In genomic region chr14:99044096-99044495, GRCm38 (mm10) we compare ENCODE assay signal across 9 mouse cellular contexts. TPM values are rescaled to one million over a fixed set of nuclear protein-coding genes. Genes with fewer than 3 reads are reported as not detected.
A peak's percentile ranks its signal among the peaks of the same experiment; 100 is the strongest.
DNase-seq lines count a peak whose midpoint lies in the region; ATAC-seq and TF ChIP-seq lines count a peak whose summit lies in the region.
"Had no signal": no experiment of that assay in that cellular context is flagged by ENCODE, and none has a peak within 500 bp of the region (broad histone marks: within the 10 kb centered on the region; RNA-seq: fewer than 3 reads in every experiment).

No protein-coding gene starts in this region.

- no peak for TF ChIP-seq EP300 in heart, adult 2 months (IDR thresholded peaks at IDR 0.05; ENCODE audit: insufficient read depth, low read depth, low read length)

- intact Hi-C loops in heart, adult 2 months (cut with DNase I), result no loop called here

- no peak for ATAC-seq in forebrain, embryonic 16.5 days
- no peak for ATAC-seq in liver, embryonic 16.5 days (ENCODE audit: low read depth)

- TF ChIP-seq POLR2A in heart, adult 2 months (IDR thresholded peaks at IDR 0.05; ENCODE audit: insufficient read depth, low read depth, low read length), result no peak

- DNase-seq in heart, adult 11 months, result peak; percentile 84
- no peak for DNase-seq in heart, adult 2 months
- DNase-seq in ES-E14 (ENCODE audit: low read depth, low spot score), result no peak
- no peak for DNase-seq in spleen, postnatal 10 days (ENCODE audit: low spot score in 2 of 2)
- DNase-seq in B cell, adult 2 months, result no peak
- DNase-seq in kidney, postnatal 14 days, result no peak
- DNase-seq: right cerebral cortex, adult 18-20 months had no signal

- 46% methylated on average over 10 of the region's 10 CpGs for WGBS in heart, adult 2 months
- 31% methylated on average over 10 of the region's 10 CpGs for whole genome bisulfite sequencing in forebrain, embryonic 16.5 days
- 37% methylated on average over 10 of the region's 10 CpGs for WGBS in liver, embryonic 16.5 days (ENCODE audit: insufficient replicate concordance)

- H3K9ac ChIP-seq in heart, adult 2 months (ENCODE audit: low read depth, low read length), result no peak overlapping the region
- H3K9ac ChIP-seq in ES-E14 (ENCODE audit: insufficient read depth, low read depth, low read length, poor library complexity, severe bottlenecking), result no peak overlapping the region
- H3K9ac ChIP-seq in forebrain, embryonic 16.5 days (replicated peaks; ENCODE audit: low read depth, low read length), result peak overlapping the region; percentile 22; the same call in 1 of the 2 replicates
- peak overlapping the region; percentile 95 for H3K9ac ChIP-seq in liver, embryonic 16.5 days (ENCODE audit: low read depth, low read length)

- H3K36me3 ChIP-seq in heart, adult 2 months (ENCODE audit: control insufficient read depth, insufficient read depth, low read length), result peaks cover 8% of the 10 kb centered on the region
- no peaks in the 10 kb centered on the region; the same call in none of the 2 replicates for H3K36me3 ChIP-seq in ES-E14 (ENCODE audit: control insufficient read depth, insufficient read depth, low read length, poor library complexity, severe bottlenecking)
- no peaks in the 10 kb centered on the region for H3K36me3 ChIP-seq in forebrain, embryonic 16.5 days (ENCODE audit: control insufficient read depth, insufficient read depth)
- H3K36me3 ChIP-seq in liver, embryonic 16.5 days (ENCODE audit: control insufficient read depth, insufficient read depth), result no peaks in the 10 kb centered on the region

- H3K4me2 ChIP-seq in forebrain, embryonic 16.5 days (ENCODE audit: low read length), result peak overlapping the region; percentile 75
- peak overlapping the region; percentile 81 for H3K4me2 ChIP-seq in liver, embryonic 16.5 days (ENCODE audit: low read depth, low read length)

- in situ Hi-C loops in ES-E14 (cut with MboI; ENCODE audit: low sequenced_read_pairs in 2 of 2, unreplicated experiment in 2 of 2), result no loop called here

- H3K4me3 ChIP-seq in heart, adult 2 months, result no peak overlapping the region
- H3K4me3 ChIP-seq in ES-E14 (ENCODE audit: insufficient read depth in 1 of 2, low read depth in 1 of 2, low read length in 2 of 2, poor library complexity in 1 of 2, severe bottlenecking in 1 of 2), result peak overlapping the region; percentile 19 to 99; a peak in 2 of 4 replicates
- peak overlapping the region; percentile 13 for H3K4me3 ChIP-seq in forebrain, embryonic 16.5 days (replicated peaks; ENCODE audit: low read length)
- peak overlapping the region; percentile 99 for H3K4me3 ChIP-seq in liver, embryonic 16.5 days (ENCODE audit: low read depth, low read length)

- no peak overlapping the region for H3K27ac ChIP-seq in heart, adult 2 months
- no peak overlapping the region for H3K27ac ChIP-seq in ES-E14 (ENCODE audit: insufficient read depth, low read depth, low read length, poor library complexity, severe bottlenecking)
- no peak overlapping the region for H3K27ac ChIP-seq in forebrain, embryonic 16.5 days (ENCODE audit: low read length)
- H3K27ac ChIP-seq in liver, embryonic 16.5 days (ENCODE audit: low read length), result peak overlapping the region; percentile 27; the same call in 1 of the 2 replicates

- no peak for TF ChIP-seq CTCF in heart, adult 2 months (IDR thresholded peaks at IDR 0.05)

- peaks cover 4% of the 10 kb centered on the region for H3K79me2 ChIP-seq in heart, adult 2 months (replicated peaks; ENCODE audit: control insufficient read depth, insufficient read depth, low read length)

- no peaks in the 10 kb centered on the region for H3K9me3 ChIP-seq in ES-E14 (ENCODE audit: control insufficient read depth, insufficient read depth, low read depth, low read length)
- no peaks in the 10 kb centered on the region for H3K9me3 ChIP-seq in forebrain, embryonic 16.5 days (ENCODE audit: control insufficient read depth, low read length)
- no peaks in the 10 kb centered on the region for H3K9me3 ChIP-seq in liver, embryonic 16.5 days (replicated peaks; ENCODE audit: control insufficient read depth, low read length)

- no peaks in the 10 kb centered on the region for H3K27me3 ChIP-seq in heart, adult 2 months (ENCODE audit: control insufficient read depth, insufficient read depth, low read length)
- no peaks in the 10 kb centered on the region for H3K27me3 ChIP-seq in forebrain, embryonic 16.5 days (replicated peaks; ENCODE audit: control insufficient read depth, insufficient read depth, low read length)
- H3K27me3 ChIP-seq in liver, embryonic 16.5 days (ENCODE audit: control insufficient read depth, insufficient read depth, low read depth, low read length), result no peaks in the 10 kb centered on the region

- H3K4me1 ChIP-seq in heart, adult 2 months (ENCODE audit: control insufficient read depth, insufficient read depth, low read length), result peaks cover 8% of the 10 kb centered on the region
- peaks cover 6 to 9% of the 10 kb centered on the region in 2 experiments for H3K4me1 ChIP-seq in ES-E14 (ENCODE audit: control insufficient read depth in 2 of 2, insufficient read depth in 2 of 2, low read length in 2 of 2, poor library complexity in 1 of 2)
- peaks cover 19% of the 10 kb centered on the region for H3K4me1 ChIP-seq in forebrain, embryonic 16.5 days (replicated peaks; ENCODE audit: control insufficient read depth, insufficient read depth, low read length)
- peaks cover 34% of the 10 kb centered on the region for H3K4me1 ChIP-seq in liver, embryonic 16.5 days (ENCODE audit: control insufficient read depth, low read depth, low read length)

TF ChIP-seq in ES-E14, 5 proteins besides CTCF, POLR2A, EP300 and RAD21:
- TF ChIP-seq CHD2 (IDR thresholded peaks at IDR 0.05; ENCODE audit: low read depth, low read length) (no peak), ZNF384 (IDR thresholded peaks at IDR 0.05; ENCODE audit: low read depth, low read length) (no peak)

RNA-seq across cellular contexts. Expression of gene Mzt1, which starts 1.8 kb away (rescaled TPM):
- 10 to 100 TPM; 38.2 to 42.3 TPM for total RNA-seq in heart, adult 2 months (2021)
- polyA plus RNA-seq in heart, adult 2 months (2012; rRNA removed), result 18.8 and 42.9 TPM in 2 replicates
- total RNA-seq in ES-E14 (2012; rRNA removed), result 18.5 and 20.3 TPM in 2 replicates
- 120 and 124 TPM in 2 replicates for polyA plus RNA-seq in forebrain, embryonic 16.5 days (2015; fragmentation: Nextera tagmentation; extraction: Ambion mirVana)
- 45.7 and 52.1 TPM in 2 replicates for polyA plus RNA-seq in liver, embryonic 16.5 days (2015; fragmentation: Nextera tagmentation; extraction: Ambion mirVana)

RNA-seq across cellular contexts. Expression of gene Bora, which starts 1.9 kb away (rescaled TPM):
- under 1 TPM; 0.73 to 0.82 TPM for total RNA-seq in heart, adult 2 months (2021)
- polyA plus RNA-seq in heart, adult 2 months (2012; rRNA removed), result 0.47 TPM in 2 replicates
- total RNA-seq in ES-E14 (2012; rRNA removed), result 18.0 and 29.3 TPM in 2 replicates
- 21.2 TPM in 2 replicates for polyA plus RNA-seq in forebrain, embryonic 16.5 days (2015; fragmentation: Nextera tagmentation; extraction: Ambion mirVana)
- polyA plus RNA-seq in liver, embryonic 16.5 days (2015; fragmentation: Nextera tagmentation; extraction: Ambion mirVana), result 23.7 and 24.7 TPM in 2 replicates

RNA-seq across cellular contexts. Expression of gene Rpl36a-ps1, which starts 50.0 kb away (rescaled TPM):
- 1 to 10 TPM; 1.5 to 3.1 TPM for total RNA-seq in heart, adult 2 months (2021)
- polyA plus RNA-seq in heart, adult 2 months (2012; rRNA removed), result not detected in 2 replicates
- total RNA-seq in ES-E14 (2012; rRNA removed), result 24.3 and 51.0 TPM in 2 replicates
- polyA plus RNA-seq in forebrain, embryonic 16.5 days (2015; fragmentation: Nextera tagmentation; extraction: Ambion mirVana), result 0.88 TPM in 1 of 2 replicates, not detected in the other
- polyA plus RNA-seq in liver, embryonic 16.5 days (2015; fragmentation: Nextera tagmentation; extraction: Ambion mirVana), result 0.47 and 0.52 TPM in 2 replicates

RNA-seq across cellular contexts. Expression of gene Pibf1, which starts 55.1 kb away (rescaled TPM):
- total RNA-seq in heart, adult 2 months (2021), result 1 to 10 TPM; 6.5 to 7.2 TPM
- polyA plus RNA-seq in heart, adult 2 months (2012; rRNA removed), result 1.8 and 4.0 TPM in 2 replicates
- total RNA-seq in ES-E14 (2012; rRNA removed), result 12.9 and 15.5 TPM in 2 replicates
- 22.8 and 22.9 TPM in 2 replicates for polyA plus RNA-seq in forebrain, embryonic 16.5 days (2015; fragmentation: Nextera tagmentation; extraction: Ambion mirVana)
- 5.1 and 5.5 TPM in 2 replicates for polyA plus RNA-seq in liver, embryonic 16.5 days (2015; fragmentation: Nextera tagmentation; extraction: Ambion mirVana)

RNA-seq across cellular contexts. Expression of gene Dis3, which starts 55.5 kb away (rescaled TPM):
- 10 to 100 TPM in 1 of 2 experiments, 1 to 10 TPM in 1; 9.8 to 10.5 TPM for total RNA-seq in heart, adult 2 months (2021)
- 3.0 and 5.5 TPM in 2 replicates for polyA plus RNA-seq in heart, adult 2 months (2012; rRNA removed)
- total RNA-seq in ES-E14 (2012; rRNA removed), result 42.4 and 45.2 TPM in 2 replicates
- 27.1 and 30.2 TPM in 2 replicates for polyA plus RNA-seq in forebrain, embryonic 16.5 days (2015; fragmentation: Nextera tagmentation; extraction: Ambion mirVana)
- 9.9 and 10.6 TPM in 2 replicates for polyA plus RNA-seq in liver, embryonic 16.5 days (2015; fragmentation: Nextera tagmentation; extraction: Ambion mirVana)

Comparison
In these comparisons a context has a peak if more than half of its experiments do, and no peak if none do; other contexts are left out.
1. H3K9ac ChIP-seq: peak in forebrain, embryonic 16.5 days (single experiment) and liver, embryonic 16.5 days (single experiment); none in heart, adult 2 months (single experiment) and ES-E14 (single experiment).
2. RNA of gene Bora, which starts 1.9 kb away (polyA plus RNA-seq): 23.7 to 24.7 TPM in liver, embryonic 16.5 days and 21.2 TPM in forebrain, embryonic 16.5 days; 0.47 TPM in heart, adult 2 months; every median in the first group is over 10 times any median in the second.